Mouse (Mus musculus): ENCODE measurements around the gene Kcnj2. TPM values are rescaled to one million over a fixed set of nuclear protein-coding genes. Genes with fewer than 3 reads are reported as not detected.

Gene Kcnj2
- polyA plus RNA-seq, 1 experiment = not detected

DNA sequence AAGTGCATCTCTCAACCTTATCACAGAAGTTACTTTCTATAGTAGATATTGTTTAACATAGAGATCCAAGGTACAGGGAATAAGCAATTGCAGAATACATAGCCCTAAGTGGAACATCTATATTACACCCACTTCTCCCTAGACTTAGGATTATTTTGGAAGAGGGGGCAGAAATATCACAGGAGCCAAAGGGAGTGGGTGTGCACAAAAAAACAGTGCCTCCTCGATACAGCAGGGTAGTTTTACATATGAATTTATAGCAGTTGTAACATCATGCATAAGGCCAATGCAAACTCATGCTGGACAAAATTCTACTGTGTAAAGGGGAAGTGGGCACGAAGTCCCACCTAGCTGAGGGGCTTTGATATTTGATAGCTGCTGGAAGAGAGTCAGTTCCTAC is 38.5 kb downstream of the Kcnj2 start:
- no peaks in the 10 kb centered on the region for H3K27me3 ChIP-seq (ENCODE audit: control insufficient read depth)
- no peaks in the 10 kb centered on the region for H3K9me3 ChIP-seq (ENCODE audit: control insufficient read depth, low read length)
- no peaks in the 10 kb centered on the region for H3K4me1 ChIP-seq (ENCODE audit: control insufficient read depth)
- TF ChIP-seq GATA1 (IDR thresholded peaks at IDR 0.05; ENCODE audit: low read length) = no peak
- TF ChIP-seq TAL1 (IDR thresholded peaks at IDR 0.05; ENCODE audit: low read length) = no peak
- no peak overlapping the region for H3K4me3 ChIP-seq (replicated peaks)
- no peaks in the 10 kb centered on the region for H3K36me3 ChIP-seq (ENCODE audit: control insufficient read depth)

DNA sequence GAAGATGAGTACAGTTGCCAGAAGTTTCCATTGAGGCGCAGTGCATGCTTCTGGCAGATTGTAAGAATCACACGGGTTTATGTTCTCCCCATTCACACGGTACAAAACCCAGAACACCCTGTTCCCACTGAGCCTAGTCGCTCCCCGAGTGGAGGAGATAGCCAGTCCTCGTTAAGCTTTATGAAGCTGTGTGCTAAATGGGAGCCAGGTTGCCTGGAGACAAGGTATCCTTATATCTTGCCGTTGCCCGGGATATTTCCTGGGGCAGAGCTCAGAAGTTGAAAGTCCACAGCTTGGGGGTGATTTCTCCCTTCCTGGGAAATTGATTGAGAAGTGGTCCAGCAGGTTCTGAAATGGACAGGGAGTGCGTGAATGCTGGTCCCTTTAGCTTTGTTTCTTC is 42.2 kb downstream of the Kcnj2 start:
- Histone ChIP-seq H3K4me1 (ENCODE audit: control insufficient read depth) (no peaks in the 10 kb centered on the region), H3K36me3 (ENCODE audit: control insufficient read depth) (no peaks in the 10 kb centered on the region), H3K9me3 (ENCODE audit: control insufficient read depth, low read length) (no peaks in the 10 kb centered on the region), H3K27me3 (ENCODE audit: control insufficient read depth) (no peaks in the 10 kb centered on the region), H3K4me3 (replicated peaks) (no peak overlapping the region)
- TF ChIP-seq GATA1 (IDR thresholded peaks at IDR 0.05; ENCODE audit: low read length) = no peak
- no peak for TF ChIP-seq TAL1 (IDR thresholded peaks at IDR 0.05; ENCODE audit: low read length)

DNA sequence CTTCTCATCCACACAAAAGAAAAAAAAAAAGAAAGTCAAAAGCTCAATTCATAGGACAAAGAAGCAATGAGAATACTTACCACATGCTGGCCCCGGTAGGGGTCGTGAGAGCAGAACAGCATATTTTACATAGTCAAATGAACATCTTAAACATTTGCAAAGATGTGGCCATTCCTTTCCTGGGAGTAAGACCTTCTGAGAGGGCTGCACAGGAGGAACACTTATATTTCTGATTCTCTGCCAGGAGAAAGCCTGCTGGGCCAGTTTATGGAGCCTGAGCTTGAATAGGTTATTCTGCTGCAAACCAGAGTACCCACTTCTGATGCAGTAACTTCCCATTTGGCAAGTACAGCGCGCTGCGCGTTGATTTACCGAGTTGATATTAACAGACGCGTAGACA is 55.5 kb downstream of the Kcnj2 start:
- no peaks in the 10 kb centered on the region for H3K36me3 ChIP-seq (ENCODE audit: control insufficient read depth)
- H3K4me3 ChIP-seq (replicated peaks) = no peak overlapping the region
- TF ChIP-seq TAL1 (IDR thresholded peaks at IDR 0.05; ENCODE audit: low read length) (no peak), GATA1 (IDR thresholded peaks at IDR 0.05; ENCODE audit: low read length) (no peak)
- no peaks in the 10 kb centered on the region for H3K27me3 ChIP-seq (ENCODE audit: control insufficient read depth)
- no peaks in the 10 kb centered on the region for H3K4me1 ChIP-seq (ENCODE audit: control insufficient read depth)
- H3K9me3 ChIP-seq (ENCODE audit: control insufficient read depth, low read length) = no peaks in the 10 kb centered on the region

DNA sequence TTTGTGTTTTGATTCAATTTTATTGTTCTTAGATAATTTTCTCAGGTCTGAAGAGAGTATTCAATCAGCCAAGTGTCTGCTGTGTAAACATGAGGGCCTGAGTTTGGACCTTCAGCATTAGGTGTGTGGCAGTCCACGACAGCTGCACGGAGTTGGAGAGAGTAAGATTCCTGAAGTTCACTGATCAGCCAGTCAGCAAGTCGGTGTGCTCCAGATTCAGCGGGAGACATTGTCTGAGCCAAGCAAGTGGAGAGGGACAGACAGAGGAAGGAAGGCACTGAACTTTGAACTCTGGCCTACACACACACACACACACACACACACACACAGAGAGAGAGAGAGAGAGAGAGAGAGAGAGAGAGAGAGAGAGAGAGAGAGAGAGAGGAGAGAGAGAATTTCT is 57.4 kb downstream of the Kcnj2 start:
- H3K9me3 ChIP-seq (ENCODE audit: control insufficient read depth, low read length) = no peaks in the 10 kb centered on the region
- no peaks in the 10 kb centered on the region for H3K36me3 ChIP-seq (ENCODE audit: control insufficient read depth)
- no peaks in the 10 kb centered on the region for H3K4me1 ChIP-seq (ENCODE audit: control insufficient read depth)
- H3K4me3 ChIP-seq (replicated peaks) = no peak overlapping the region
- no peak for TF ChIP-seq TAL1 (IDR thresholded peaks at IDR 0.05; ENCODE audit: low read length)
- TF ChIP-seq GATA1 (IDR thresholded peaks at IDR 0.05; ENCODE audit: low read length) = no peak
- H3K27me3 ChIP-seq (ENCODE audit: control insufficient read depth) = no peaks in the 10 kb centered on the region

DNA sequence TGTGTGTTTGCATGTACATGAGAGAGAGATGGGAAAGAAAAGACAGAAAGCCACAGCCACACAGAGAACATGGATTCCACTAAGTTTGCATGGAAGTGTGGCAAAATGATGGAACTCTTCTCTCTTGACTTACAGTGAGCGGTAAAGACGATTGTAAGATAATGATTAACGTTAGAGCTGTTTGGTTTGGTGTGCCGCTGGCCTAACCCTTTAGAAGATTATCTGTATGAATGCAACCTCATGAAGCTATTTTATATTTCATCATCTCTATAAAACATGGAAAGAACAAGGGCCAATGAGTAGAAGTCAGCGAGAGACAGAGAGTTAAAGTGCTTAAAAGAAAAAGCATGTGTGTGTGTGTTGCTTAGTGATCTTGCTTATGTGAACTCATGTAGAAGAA is 60.0 kb downstream of the Kcnj2 start:
- Histone ChIP-seq H3K4me1 (ENCODE audit: control insufficient read depth) (no peaks in the 10 kb centered on the region), H3K4me3 (replicated peaks) (no peak overlapping the region), H3K36me3 (ENCODE audit: control insufficient read depth) (no peaks in the 10 kb centered on the region), H3K27me3 (ENCODE audit: control insufficient read depth) (no peaks in the 10 kb centered on the region), H3K9me3 (ENCODE audit: control insufficient read depth, low read length) (peaks cover 3% of the 10 kb centered on the region; the same call in 1 of the 2 replicates)
- no peak for TF ChIP-seq TAL1 (IDR thresholded peaks at IDR 0.05; ENCODE audit: low read length)
- no peak for TF ChIP-seq GATA1 (IDR thresholded peaks at IDR 0.05; ENCODE audit: low read length)

Other genes starting within 250 kb of the Kcnj2 start
- not detected in 2 replicates for gene Kcnj16, start 98.1 kb upstream of the Kcnj2 start, polyA plus RNA-seq (2012)